Mouse (Mus musculus): ENCODE measurements around the gene Dgki. TPM values are rescaled to one million over a fixed set of nuclear protein-coding genes. Genes with fewer than 3 reads are reported as not detected.

The Dgki gene
- polyA plus RNA-seq, 1 experiment = not detected

DNA sequence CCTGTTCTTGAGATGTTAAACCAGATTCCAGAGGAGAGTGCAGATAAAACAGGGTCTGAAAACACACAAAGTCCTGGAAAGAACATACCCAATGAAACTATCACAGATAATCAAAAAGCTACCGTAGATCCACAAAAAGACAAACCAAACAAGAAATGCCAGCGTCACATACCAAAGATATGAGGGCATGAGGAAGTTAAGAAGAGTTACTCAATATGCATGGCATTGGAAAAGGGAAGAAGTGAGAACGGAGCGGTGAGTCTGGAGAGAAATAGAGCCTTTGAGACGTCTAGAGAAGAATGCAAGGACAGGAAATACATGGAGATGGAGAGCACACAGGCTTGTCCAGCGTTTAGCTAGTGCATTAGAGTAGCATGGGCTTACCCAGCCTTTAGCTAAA, 401.6 kb downstream of the Dgki start:
- Histone ChIP-seq H3K27me3 (ENCODE audit: control insufficient read depth) (no peaks in the 10 kb centered on the region), H3K4me1 (ENCODE audit: control insufficient read depth) (no peaks in the 10 kb centered on the region)
- TF ChIP-seq TAL1 (IDR thresholded peaks at IDR 0.05; ENCODE audit: low read length) = no peak

DNA sequence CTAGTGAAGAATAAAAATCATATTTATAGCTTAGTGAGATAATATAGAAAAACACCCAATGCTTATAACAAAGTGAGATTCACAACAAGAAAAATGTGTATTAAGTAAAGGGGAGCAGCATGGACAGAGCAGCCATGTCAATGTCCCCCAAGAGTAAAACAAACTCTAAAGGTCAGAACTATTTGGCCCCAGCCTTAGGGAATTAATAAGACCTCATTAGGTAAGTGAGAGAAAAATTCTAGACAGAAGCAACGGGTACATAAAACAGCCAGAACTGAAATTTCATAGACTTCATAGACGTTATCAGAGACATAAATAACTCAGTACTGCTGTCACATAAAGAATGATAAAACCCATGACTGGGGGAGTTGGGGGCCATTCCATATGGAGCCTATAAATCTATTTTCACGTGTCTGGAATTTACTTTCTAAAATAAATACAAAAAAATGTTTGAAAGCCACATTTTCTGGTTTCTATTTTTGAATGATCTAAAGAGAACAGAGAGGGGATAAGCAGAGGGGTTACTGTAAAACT, 402.3 kb downstream of the Dgki start:
- no peaks in the 10 kb centered on the region for H3K9me3 ChIP-seq (ENCODE audit: control insufficient read depth, low read length)
- H3K27me3 ChIP-seq (ENCODE audit: control insufficient read depth) = no peaks in the 10 kb centered on the region
- no peaks in the 10 kb centered on the region for H3K36me3 ChIP-seq (ENCODE audit: control insufficient read depth)
- no peak overlapping the region for H3K4me3 ChIP-seq (replicated peaks)
- no peaks in the 10 kb centered on the region for H3K4me1 ChIP-seq (ENCODE audit: control insufficient read depth)
- TF ChIP-seq GATA1 (IDR thresholded peaks at IDR 0.05; ENCODE audit: low read length) (no peak), TAL1 (IDR thresholded peaks at IDR 0.05; ENCODE audit: low read length) (no peak)

More for the DNA sequence above, 401.6 kb downstream of the Dgki start:
- Histone ChIP-seq H3K36me3 (ENCODE audit: control insufficient read depth) (no peaks in the 10 kb centered on the region), H3K9me3 (ENCODE audit: control insufficient read depth, low read length) (no peaks in the 10 kb centered on the region), H3K4me3 (replicated peaks) (no peak overlapping the region)

DNA sequence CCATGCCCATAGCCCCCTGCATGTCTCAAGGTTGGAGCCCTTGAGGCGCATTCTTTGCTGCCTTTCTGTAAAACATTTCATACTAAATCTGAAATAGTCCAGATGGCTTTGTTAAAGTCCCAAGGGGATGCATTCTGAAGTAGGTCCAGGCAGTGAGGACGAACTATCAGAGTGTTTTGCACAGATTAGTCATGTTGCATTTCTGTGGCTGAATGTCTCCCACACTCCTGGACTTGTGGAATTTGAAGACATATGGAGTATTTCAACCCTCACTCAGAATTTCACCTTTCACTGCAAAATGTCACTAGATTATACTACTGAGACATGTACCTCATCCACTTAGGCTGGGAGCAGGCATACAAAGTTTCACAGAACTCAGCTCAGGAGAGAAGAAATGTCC, 403.3 kb downstream of the Dgki start:
- Histone ChIP-seq H3K4me1 (ENCODE audit: control insufficient read depth) (no peaks in the 10 kb centered on the region), H3K4me3 (replicated peaks) (no peak overlapping the region), H3K27me3 (ENCODE audit: control insufficient read depth) (no peaks in the 10 kb centered on the region), H3K9me3 (ENCODE audit: control insufficient read depth, low read length) (no peaks in the 10 kb centered on the region), H3K36me3 (ENCODE audit: control insufficient read depth) (no peaks in the 10 kb centered on the region)
- TF ChIP-seq GATA1 (IDR thresholded peaks at IDR 0.05; ENCODE audit: low read length) (no peak), TAL1 (IDR thresholded peaks at IDR 0.05; ENCODE audit: low read length) (no peak)

DNA sequence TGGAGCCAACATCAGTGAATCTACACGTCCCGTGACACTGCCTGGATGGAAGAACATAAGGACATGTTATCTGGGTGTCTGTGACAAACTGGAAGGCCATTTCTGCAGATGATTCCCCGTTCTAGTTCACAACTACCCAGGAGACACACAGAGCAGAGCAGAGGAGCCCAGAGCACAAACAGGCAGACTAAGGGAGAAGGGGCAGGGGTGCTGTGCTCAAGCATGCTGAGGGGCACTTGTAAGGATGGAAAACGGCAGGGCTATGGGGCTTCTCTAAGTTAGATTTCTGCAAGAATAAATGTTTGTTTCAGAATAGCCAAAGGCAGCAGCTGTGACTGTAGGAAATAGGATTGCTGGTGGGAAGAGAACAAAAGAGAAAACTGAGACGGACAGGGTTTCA, 408.2 kb downstream of the Dgki start:
- Histone ChIP-seq H3K9me3 (ENCODE audit: control insufficient read depth, low read length) (no peaks in the 10 kb centered on the region), H3K4me1 (ENCODE audit: control insufficient read depth) (no peaks in the 10 kb centered on the region), H3K27me3 (ENCODE audit: control insufficient read depth) (no peaks in the 10 kb centered on the region), H3K36me3 (ENCODE audit: control insufficient read depth) (no peaks in the 10 kb centered on the region), H3K4me3 (replicated peaks) (no peak overlapping the region)
- TF ChIP-seq GATA1 (IDR thresholded peaks at IDR 0.05; ENCODE audit: low read length) = no peak
- TF ChIP-seq TAL1 (IDR thresholded peaks at IDR 0.05; ENCODE audit: low read length) = no peak

DNA sequence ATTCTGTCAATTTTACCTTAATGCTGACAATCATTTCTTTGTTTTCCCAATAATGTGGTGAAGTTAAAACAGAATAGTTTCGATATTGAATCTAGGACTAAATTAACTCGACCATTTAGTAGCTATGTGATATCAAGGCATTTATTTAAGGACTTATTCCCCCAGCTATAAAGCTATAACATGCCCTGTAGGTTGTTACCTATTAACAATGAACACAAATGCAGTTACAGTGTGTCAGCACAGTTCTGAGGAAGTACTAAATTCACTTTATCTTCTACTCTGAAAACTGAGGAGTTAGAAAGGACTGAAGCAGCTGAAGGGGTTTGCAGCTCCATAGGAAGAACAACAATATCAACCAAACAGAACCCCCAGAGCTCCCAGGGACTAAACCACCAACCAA, 409.2 kb downstream of the Dgki start:
- Histone ChIP-seq H3K27me3 (ENCODE audit: control insufficient read depth) (no peaks in the 10 kb centered on the region), H3K9me3 (ENCODE audit: control insufficient read depth, low read length) (no peaks in the 10 kb centered on the region), H3K36me3 (ENCODE audit: control insufficient read depth) (no peaks in the 10 kb centered on the region), H3K4me1 (ENCODE audit: control insufficient read depth) (no peaks in the 10 kb centered on the region), H3K4me3 (replicated peaks) (no peak overlapping the region)
- TF ChIP-seq GATA1 (IDR thresholded peaks at IDR 0.05; ENCODE audit: low read length) = no peak
- TF ChIP-seq TAL1 (IDR thresholded peaks at IDR 0.05; ENCODE audit: low read length) = no peak

DNA sequence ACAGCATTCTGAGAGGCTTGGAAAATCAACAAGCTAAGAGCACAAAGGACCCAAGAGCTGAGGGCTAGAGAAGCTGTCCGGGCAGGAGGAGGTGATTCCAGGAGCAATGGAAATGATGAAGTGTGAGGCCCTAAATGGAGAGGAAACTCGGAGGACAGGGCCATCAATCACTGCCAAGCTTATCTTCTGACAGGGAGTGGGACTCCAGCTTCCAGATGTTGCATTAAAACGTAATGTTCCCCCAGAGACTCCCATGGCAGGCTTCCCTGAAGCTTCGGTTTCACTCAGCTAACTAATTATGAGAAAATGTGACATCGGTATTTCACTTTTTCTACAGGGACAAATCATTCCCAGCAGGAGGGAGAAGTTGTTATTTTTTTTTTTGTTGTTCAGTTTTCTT, 409.7 kb downstream of the Dgki start:
- H3K27me3 ChIP-seq (ENCODE audit: control insufficient read depth) = no peaks in the 10 kb centered on the region
- H3K4me3 ChIP-seq (replicated peaks) = no peak overlapping the region
- H3K36me3 ChIP-seq (ENCODE audit: control insufficient read depth) = no peaks in the 10 kb centered on the region
- TF ChIP-seq GATA1 (IDR thresholded peaks at IDR 0.05; ENCODE audit: low read length) (no peak), TAL1 (IDR thresholded peaks at IDR 0.05; ENCODE audit: low read length) (no peak)
- no peaks in the 10 kb centered on the region for H3K4me1 ChIP-seq (ENCODE audit: control insufficient read depth)
- no peaks in the 10 kb centered on the region for H3K9me3 ChIP-seq (ENCODE audit: control insufficient read depth, low read length)

DNA sequence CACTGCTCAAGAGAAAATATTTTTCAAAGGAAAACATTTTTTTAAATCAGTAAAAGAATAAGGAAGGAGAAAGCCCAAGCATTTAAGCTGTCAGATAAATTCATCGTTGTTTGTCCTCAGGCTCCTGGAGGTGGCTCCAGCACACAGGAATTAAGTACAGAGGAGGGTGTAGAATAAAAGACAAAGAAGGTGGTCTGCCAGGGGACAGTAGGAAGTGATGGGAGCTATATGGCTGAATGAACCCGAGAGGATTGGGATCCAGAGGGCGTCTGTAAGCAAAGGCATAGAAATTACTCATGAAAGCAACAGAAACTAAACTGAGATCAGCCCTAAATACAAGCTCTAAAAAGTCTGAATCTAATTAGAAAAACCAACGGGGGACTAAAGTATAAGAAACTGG, 418.7 kb downstream of the Dgki start:
- Histone ChIP-seq H3K4me3 (replicated peaks) (no peak overlapping the region), H3K27me3 (ENCODE audit: control insufficient read depth) (no peaks in the 10 kb centered on the region), H3K36me3 (ENCODE audit: control insufficient read depth) (no peaks in the 10 kb centered on the region), H3K9me3 (ENCODE audit: control insufficient read depth, low read length) (no peaks in the 10 kb centered on the region), H3K4me1 (ENCODE audit: control insufficient read depth) (no peaks in the 10 kb centered on the region)
- TF ChIP-seq GATA1 (IDR thresholded peaks at IDR 0.05; ENCODE audit: low read length) (no peak), TAL1 (IDR thresholded peaks at IDR 0.05; ENCODE audit: low read length) (no peak)

DNA sequence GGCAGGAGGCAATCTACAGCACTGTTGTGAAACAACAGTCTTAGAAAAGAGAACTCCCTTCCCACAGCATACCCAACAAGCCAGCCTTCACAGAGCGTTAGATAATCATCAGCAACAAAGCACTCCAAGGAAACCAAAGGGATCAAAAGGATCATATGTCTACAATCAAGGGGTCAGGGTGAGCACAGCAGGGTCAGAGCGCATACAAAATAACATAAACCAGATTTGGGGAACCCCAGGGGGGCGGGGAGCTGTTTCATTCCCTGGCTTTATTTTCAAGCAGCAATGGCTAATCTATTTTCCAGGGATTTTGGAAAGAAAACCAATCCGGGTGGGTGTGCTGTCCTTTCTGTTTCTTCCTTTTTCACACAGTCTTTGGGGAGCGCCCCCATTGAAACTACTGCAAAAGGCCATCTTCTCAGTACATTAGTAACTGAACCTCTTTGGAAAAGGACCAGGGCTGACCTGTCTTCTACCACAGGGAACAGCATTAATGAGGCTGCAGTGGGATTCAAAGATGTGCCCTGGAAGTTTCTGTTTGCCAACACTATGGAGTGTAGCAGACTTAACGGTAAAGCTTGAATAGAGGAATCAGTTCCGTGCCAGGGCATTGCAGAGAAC, 419.2 kb downstream of the Dgki start:
- Histone ChIP-seq H3K9me3 (ENCODE audit: control insufficient read depth, low read length) (no peaks in the 10 kb centered on the region), H3K4me1 (ENCODE audit: control insufficient read depth) (no peaks in the 10 kb centered on the region), H3K36me3 (ENCODE audit: control insufficient read depth) (no peaks in the 10 kb centered on the region), H3K27me3 (ENCODE audit: control insufficient read depth) (no peaks in the 10 kb centered on the region), H3K4me3 (replicated peaks) (no peak overlapping the region)
- TF ChIP-seq TAL1 (IDR thresholded peaks at IDR 0.05; ENCODE audit: low read length) = no peak
- TF ChIP-seq GATA1 (IDR thresholded peaks at IDR 0.05; ENCODE audit: low read length) = no peak

DNA sequence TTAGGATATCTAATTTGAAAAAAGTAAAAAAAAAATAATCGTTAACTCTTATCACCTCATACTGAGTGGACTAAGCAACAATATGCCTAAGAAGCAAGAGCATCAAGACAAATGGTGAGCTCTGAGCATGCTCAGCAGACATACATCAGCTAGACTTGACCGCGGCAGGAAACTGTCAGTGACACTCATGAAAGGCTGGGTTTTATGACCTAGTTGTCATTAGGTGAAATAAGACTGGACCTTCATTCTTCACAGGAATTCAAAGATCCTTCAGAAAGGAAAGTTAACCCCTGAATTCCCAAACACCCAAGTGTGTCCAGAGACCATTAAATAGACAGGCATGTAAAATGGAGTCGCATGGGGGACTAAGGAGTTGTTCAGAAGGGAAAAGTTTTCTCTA, 422.6 kb downstream of the Dgki start:
- Histone ChIP-seq H3K4me1 (ENCODE audit: control insufficient read depth) (no peaks in the 10 kb centered on the region), H3K27me3 (ENCODE audit: control insufficient read depth) (no peaks in the 10 kb centered on the region), H3K4me3 (replicated peaks) (no peak overlapping the region), H3K9me3 (ENCODE audit: control insufficient read depth, low read length) (no peaks in the 10 kb centered on the region), H3K36me3 (ENCODE audit: control insufficient read depth) (no peaks in the 10 kb centered on the region)
- TF ChIP-seq TAL1 (IDR thresholded peaks at IDR 0.05; ENCODE audit: low read length) (no peak), GATA1 (IDR thresholded peaks at IDR 0.05; ENCODE audit: low read length) (no peak)

DNA sequence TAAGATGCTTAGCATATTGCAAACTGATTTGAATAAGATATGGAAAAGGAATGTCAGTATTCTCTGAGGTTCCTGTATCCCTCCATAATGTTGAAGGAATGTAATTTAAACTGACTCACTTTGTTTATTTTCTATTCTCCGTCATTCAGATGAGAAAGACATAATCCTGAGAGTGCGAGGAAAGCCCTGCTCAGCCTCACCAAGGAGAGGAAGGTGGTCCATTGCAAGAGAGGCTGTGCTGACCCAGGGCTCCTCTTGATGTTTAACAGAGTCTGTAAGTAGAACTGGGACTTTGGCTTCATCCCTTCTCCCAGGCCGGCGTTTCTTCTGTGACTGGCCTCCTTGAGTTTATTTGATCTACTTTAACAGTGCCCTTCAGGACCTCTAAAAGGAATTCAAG, 423.6 kb downstream of the Dgki start:
- Histone ChIP-seq H3K9me3 (ENCODE audit: control insufficient read depth, low read length) (no peaks in the 10 kb centered on the region), H3K27me3 (ENCODE audit: control insufficient read depth) (no peaks in the 10 kb centered on the region), H3K4me3 (replicated peaks) (no peak overlapping the region), H3K36me3 (ENCODE audit: control insufficient read depth) (no peaks in the 10 kb centered on the region), H3K4me1 (ENCODE audit: control insufficient read depth) (no peaks in the 10 kb centered on the region)
- no peak for TF ChIP-seq GATA1 (IDR thresholded peaks at IDR 0.05; ENCODE audit: low read length)
- TF ChIP-seq TAL1 (IDR thresholded peaks at IDR 0.05; ENCODE audit: low read length) = no peak
